Mouse (Mus musculus): ENCODE measurements at regions not wholly inside any gene's neighbourhood (a gene's known extent, or its start where the extent isn't known, plus 50 kb on each side); places are given as distances from the start of the nearest gene placed in this dataset.

GRCm38 (mm10) chr17:47140241-47140968 is 130.0 kb upstream of the Ubr2 start:
- peak; percentile 81 for DNase-seq

GRCm38 (mm10) chr17:47139730-47140231 is 129.4 kb upstream of the Ubr2 start:
- peak; percentile 95 for DNase-seq

DNA sequence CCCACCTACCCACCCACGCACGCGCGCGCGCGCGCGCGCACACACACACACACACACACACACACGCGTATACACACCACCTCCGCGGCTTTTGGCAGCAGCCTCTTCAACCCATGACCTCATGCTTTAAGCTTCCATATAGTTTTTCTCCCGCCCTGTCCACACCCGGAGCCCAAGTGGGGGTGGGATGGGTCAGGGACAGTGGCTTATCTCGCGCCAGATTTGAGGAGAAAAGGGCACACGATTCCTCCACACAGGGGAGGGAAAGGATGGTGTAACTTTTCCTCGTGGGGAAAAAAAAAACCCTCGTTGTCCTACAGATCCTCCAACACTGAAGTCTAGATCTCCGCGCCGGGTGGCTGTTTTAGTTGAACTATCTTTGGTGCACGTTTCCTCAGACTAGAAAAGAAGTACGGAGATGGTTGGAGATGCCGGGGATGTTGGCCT is 128.8 kb upstream of the Ubr2 start:
- DNase-seq, result peak; percentile 49

DNA sequence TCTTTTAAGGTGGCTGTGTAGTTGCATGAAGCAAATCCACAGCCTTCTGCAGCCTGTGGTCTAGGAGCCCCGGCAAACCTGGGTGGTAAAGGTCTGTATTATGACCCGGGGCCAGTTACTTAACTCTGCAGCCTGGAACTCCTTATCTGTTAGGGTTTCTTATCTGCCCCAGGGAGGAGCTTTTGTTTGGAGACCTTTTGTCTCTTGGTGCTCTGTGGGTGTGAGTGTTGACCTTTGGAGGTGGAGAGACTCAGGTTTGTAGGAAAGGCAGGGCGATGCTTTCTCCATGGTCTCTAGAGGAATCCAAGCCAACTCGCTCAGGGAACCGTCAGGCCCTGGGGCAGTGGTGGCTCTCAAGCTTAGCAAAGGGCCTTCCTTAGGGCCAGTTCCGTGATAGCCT is 127.8 kb upstream of the Ubr2 start:
- DNase-seq, result no peak

- DNase-seq, result no peak
Observed at GRCm38 (mm10) chr17:47135391-47135790, 125.0 kb upstream of the Ubr2 start.

DNA sequence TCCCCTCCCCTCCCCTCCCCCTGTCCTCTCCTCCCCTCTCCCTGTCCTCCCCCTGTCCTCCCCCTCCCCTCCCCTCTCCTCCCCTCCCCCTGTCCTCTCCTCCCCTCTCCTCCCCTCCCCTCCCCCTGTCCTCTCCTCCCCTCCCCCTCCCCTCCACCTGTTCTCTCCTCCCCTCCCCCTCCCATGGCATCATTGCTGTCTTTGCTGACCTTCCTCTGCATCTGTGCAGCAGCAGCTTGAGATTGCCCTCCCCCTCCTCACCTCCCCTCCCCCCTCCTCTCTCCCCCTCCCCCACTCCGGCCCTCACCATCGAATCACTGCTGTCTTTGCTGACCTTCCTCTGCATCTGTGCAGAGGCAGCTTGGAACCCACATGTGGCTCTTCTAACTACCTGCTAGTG is 123.4 kb upstream of the Ubr2 start:
- DNase-seq, result no peak

DNA sequence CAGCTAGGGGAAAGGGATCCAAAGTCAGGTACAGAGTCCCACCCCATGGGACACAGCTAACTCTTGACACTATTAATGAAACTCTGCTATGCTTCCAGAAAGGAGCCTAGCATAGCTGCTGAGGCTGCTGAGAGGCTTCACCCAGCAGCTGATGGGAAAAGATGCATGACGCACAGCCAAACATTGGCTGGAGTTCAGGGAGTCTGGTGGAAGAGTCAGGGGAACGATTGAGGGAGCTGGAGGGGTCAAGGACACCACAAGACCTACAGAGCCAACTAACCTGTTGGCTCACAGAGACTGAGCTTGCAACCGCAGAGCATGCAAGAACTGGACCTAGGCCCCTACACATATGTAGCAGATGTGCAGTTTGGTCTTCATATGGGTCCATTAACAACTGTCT is 117.2 kb upstream of the Ubr2 start:
- peak; percentile 72 for DNase-seq

DNA sequence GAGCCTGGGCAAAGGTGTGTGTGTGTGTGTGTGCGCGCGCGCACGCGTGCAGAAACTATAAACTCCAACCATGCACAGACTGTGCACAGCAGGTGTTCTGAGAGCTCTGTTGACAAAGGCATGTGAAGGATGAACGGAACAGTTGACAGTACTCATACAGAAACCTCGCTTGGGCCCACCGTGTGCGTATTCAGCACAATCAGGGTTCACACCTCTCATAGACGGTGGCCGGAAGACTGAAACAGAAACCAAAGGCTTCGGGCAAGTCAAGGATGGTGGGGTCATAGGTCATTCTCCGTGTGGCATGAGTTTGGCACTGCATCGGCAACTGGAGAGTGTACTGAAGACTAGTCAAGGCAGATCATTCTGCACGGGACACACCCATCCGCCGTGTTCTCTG is 113.2 kb upstream of the Ubr2 start:
- no peak for DNase-seq

DNA sequence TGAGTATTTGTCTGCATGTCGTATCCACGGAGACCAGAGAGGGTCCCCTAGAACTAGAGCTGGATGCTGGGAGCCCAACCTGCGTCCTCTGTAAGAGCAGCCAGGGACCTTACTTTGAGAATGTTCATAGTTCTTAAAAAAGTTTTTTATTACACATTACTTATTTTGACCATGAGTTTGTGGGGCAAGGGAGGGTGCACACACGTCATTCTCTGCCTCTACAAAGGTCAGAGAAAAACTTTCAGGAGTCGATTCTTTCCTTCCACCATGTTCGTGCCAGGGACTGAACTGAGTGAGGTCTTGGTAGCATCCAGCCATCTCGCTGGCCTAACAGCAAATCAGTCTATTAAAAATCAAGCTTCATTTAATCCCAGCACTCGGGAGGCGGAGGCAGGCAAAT is 111.9 kb upstream of the Ubr2 start:
- DNase-seq, result no peak

DNA sequence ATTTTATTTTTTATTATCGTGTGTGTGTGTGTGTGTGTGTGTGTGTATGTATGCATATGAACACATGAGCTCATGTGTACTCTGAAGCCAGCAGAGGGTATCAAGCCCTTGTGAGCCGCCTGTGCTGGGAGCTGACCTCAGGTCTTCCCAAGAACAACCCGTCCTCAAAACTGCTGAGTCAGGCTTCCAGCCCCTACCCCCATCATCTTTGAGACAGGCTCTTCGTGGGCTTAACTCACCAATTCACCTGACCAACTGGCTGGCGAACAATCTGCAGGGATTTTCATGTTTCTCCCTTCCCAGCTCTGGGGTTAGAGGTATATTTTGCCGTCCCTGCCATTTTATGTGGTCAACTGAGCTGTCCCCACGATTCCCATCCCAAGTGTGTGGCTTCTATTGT is 107.7 kb upstream of the Ubr2 start:
- no peak for DNase-seq

- DNase-seq, result peak; percentile 61
Observed at GRCm38 (mm10) chr17:47115754-47116153, 105.4 kb upstream of the Ubr2 start.

GRCm38 (mm10) chr17:47115141-47115540 is 104.8 kb upstream of the Ubr2 start:
- DNase-seq, result peak; percentile 43

DNA sequence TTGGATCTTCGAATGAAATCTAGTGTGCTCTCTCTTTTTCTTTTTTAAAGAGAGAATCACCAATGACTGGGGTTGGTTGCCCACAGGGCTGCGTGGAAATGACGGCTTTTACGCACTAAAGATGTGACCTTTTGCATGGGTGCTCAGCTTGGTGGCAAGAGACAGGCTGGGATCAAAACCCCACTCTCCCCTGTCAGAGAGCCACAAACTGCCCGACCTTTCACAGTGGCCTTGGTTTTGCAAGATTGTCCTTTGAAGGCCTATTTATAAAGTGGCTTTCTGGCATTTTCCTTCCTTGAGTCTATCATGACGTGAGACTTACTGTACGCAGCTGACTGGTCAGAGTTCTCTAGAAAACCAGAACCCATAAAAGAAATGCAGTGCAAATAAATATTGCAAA is 104.4 kb upstream of the Ubr2 start:
- DNase-seq, result peak; percentile 64

DNA sequence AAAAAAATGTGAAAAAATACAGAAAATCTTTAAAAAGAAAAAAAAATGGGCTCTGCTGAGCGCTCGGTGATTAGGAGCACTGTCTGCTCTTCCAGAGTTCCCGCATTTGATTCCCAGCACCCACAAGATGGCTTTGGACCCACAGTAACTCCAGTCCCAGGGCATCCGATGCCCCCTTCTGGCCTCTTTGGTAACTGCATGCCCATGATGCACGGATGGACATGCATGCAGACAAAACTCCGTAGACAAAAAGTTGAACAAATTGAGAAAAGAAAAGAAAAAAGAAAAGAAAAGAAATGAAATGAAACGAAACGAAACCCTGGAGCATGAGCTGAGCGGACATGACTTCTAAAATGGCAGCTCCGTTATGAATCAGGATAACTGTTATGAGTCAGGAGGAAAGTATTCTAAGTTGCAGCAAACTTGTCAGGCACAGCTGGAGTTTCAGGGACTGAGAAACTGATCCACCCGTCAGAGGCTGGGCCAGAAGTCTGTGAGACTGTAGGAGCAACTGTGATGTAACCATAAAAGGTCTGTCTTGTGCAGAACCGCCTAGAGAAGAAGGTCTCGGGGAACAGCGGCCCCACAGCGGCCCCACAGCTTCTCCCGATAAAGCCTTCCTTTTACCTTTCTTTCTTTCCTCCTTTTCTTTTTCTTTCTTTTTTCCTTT is 102.3 kb upstream of the Ubr2 start:
- DNase-seq, result no peak

DNA sequence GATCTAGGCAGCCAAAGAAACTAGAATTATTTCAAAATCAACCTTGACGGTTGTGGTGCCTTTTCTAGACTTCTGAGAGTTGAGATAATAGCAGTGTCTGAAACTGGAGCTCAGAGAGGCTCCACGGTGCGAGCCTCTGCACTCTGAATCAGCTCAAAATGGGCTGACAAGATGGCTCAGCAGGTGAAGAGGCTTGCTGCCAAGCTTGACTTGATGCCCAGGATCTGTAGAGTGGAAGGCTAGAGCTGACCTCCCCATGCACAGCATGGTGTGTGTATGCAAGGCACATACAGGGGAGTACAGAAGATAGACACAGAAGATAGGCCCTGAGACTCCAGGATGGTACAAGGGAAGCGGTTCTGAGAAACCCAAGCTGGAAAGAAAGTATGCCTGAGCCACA is 100.5 kb upstream of the Ubr2 start:
- no peak for DNase-seq

GRCm38 (mm10) chr17:47104328-47104727 is 94.0 kb upstream of the Ubr2 start:
- no peak for DNase-seq

DNA sequence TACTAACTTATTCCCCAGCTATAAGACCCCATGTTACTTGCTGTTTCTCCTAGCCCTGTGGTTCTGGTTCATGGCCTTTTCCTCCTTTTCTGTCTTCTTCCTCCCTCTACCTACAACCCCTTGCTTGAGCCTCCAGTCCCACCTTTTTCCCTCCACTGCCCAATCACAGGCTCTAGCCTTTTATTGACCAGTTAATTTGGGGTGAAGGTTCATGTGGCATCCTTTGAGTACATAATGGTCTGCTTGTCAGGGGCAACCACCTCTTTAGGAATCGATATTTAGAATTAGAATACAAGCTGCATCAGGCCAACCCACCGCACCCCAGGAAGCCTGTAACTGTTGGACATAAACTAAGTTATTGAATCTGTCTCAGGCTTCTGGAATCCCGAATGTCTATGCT is 84.8 kb upstream of the Ubr2 start:
- DNase-seq, result no peak

DNA sequence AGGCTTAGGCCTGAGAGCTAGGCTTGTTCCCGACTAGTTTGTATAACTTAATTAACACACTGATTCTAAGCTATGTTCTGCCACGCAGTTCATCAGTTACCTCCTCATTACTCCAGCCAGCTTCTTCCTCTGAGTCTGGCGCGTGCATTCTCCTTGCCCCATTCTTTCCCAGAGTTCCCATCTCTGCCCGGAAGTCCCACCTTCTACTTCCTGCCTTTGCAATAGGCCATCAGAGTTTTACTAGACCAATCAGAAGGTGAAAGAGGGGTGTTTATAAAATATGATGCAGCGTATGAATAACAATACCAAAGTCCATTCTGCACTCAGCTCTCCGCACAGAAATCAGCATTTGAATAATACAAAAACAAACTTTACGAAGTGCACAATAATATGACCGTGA is 81.7 kb upstream of the Ubr2 start:
- no peak for DNase-seq

- DNase-seq, result no peak
Observed at GRCm38 (mm10) chr17:47089769-47090168, 79.4 kb upstream of the Ubr2 start.

DNA sequence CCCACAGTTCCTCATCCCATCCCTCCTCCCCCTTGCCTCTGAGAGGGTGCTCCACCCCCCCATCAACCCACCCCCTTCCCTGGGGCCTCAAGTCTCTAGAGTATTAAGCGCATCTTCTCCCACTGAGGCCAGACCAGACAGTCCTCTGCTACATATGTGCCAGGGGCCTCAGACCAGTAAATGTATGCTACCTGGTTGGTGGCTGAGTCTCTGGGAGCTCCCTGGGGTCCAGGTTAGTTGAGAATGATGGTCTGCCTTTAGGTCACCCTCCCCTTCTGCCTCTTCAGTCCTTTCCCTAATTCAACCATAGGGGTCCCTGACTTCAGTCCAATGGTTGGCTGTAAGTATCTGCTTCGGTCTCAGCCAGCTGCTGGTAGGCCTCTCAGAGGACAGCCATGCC is 58.9 kb upstream of the Ubr2 start:
- no peak for DNase-seq

DNA sequence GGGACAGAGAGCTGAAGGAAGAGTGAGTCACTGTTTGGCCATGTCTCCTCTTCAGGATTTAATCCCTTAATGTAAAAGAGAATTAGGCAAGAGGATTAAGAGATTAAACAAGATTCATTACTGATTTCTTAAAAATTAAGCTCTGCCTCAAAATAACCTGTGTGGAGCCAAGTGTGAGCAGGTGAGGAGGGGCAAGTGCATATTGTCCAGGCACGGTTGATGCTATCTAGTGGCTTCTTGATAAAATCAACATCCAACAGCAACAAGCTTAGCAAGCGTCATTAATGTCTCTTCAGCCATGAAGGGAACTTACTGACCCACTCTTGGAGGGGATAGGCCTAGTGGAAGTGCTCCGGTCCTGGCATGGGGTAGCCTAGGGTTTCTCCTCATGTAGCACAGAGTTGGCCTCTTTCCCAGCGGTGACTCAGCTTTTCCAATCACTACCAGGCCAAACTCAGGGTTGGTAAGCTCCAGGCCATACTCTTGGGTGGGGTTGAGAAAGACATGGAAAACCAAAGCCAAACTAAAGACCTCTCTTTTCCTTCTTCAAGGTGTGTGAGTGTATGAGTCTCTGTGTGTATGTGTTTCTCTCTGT is 55.0 kb upstream of the Ubr2 start:
- peak; percentile 75 for DNase-seq

- peak; percentile 80 for DNase-seq
Observed at GRCm38 (mm10) chr17:47064592-47065306, 54.4 kb upstream of the Ubr2 start.

GRCm38 (mm10) chr17:47064006-47064405 is 53.6 kb upstream of the Ubr2 start:
- no peak for DNase-seq

Measured in adrenal gland, postnatal 10 days (tissue).